Mouse (Mus musculus) thymus, adult 2 months (tissue): ENCODE measurements around the gene Midn.

ENCODE experiments used
- CTCF ChIP-seq: fragments of 200-500 bp; IDR thresholded peaks from 2 replicates; pipeline ENCODE4 v1.5.1; 2012; ENCODE audit warnings: mild to moderate bottlenecking, control low read depth, low read length, moderate library complexity, borderline replicate concordance; ENCODE audit not compliant: control insufficient read depth, poor library complexity, insufficient read depth; ENCODE audit errors: extremely low read depth
- POLR2A ChIP-seq: fragments of 200-500 bp; IDR thresholded peaks from 2 replicates; pipeline ENCODE4 v1.6.1; 2012; ENCODE audit warnings: mild to moderate bottlenecking, low read length, control low read depth, moderate library complexity; ENCODE audit not compliant: control insufficient read depth, poor library complexity, insufficient read depth; ENCODE audit errors: extremely low read depth

DNA sequence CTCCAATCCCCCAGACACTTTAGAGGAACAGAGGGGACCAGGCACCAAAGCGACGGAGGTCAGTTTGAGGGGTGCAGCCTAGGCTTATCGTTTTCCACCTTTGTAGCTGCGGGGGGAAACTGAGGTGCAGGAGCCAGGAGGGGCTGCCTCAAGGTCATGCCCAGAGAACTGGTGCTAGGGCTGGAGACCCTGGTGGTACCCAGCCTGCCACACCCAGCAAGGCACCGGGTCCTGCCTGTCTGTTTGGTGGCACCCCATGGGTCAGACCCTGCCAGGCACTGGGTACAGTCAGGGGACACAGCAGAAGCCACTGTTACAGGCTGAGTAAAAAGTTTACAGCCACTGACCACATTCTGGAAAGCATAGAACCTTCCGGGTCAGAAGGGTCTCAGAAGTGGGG, 32.2 kb downstream of the Midn start:
- no peak for TF ChIP-seq CTCF
- TF ChIP-seq POLR2A = no peak
